Mouse (Mus musculus) heart, embryonic 11.5 days (tissue): ENCODE measurements around the gene Recql5. TPM values are rescaled to one million over a fixed set of nuclear protein-coding genes. Genes with fewer than 3 reads are reported as not detected.

ENCODE experiments used
- ATAC-seq: fragments of 200-750 bp; cut with Nextera tagmentation; replicated peaks from 2 replicates; pipeline ENCODE4 v1.8.0; 2017; ENCODE audit warnings: moderate library complexity; ENCODE audit not compliant: insufficient number of reproducible peaks, low FRiP score, low TSS enrichment
- H3K27ac ChIP-seq: fragments of 300-500 bp; sonication (generic); 2 replicates; pipeline ENCODE4 v1.5.1; 2014; ENCODE audit warnings: mild to moderate bottlenecking, low read depth, low read length
- H3K27me3 ChIP-seq: fragments of 300-500 bp; sonication (generic); 2 replicates; pipeline ENCODE4 v1.6.1; 2014; ENCODE audit warnings: mild to moderate bottlenecking, low read length, mixed read lengths; ENCODE audit not compliant: control insufficient read depth, insufficient read depth
- H3K36me3 ChIP-seq: fragments of 300-500 bp; sonication (generic); 2 replicates; pipeline ENCODE4 v1.6.1; 2014; ENCODE audit warnings: mild to moderate bottlenecking, low read length, moderate library complexity, mixed read lengths; ENCODE audit not compliant: control insufficient read depth, insufficient read depth
- H3K4me1 ChIP-seq: fragments of 300-500 bp; sonication (generic); 2 replicates; pipeline ENCODE4 v1.6.1; 2014; ENCODE audit warnings: low read length; ENCODE audit not compliant: control insufficient read depth, insufficient read depth
- H3K4me2 ChIP-seq: fragments of 300-500 bp; sonication (generic); 2 replicates; pipeline ENCODE4 v1.6.1; 2014; ENCODE audit warnings: mild to moderate bottlenecking, moderate library complexity
- H3K4me3 ChIP-seq: fragments of 300-500 bp; sonication (generic); 2 replicates; pipeline ENCODE4 v1.5.1; 2014; ENCODE audit warnings: low read depth, low read length
- H3K9ac ChIP-seq: fragments of 300-500 bp; sonication (generic); 2 replicates; pipeline ENCODE4 v1.6.1; 2014; ENCODE audit warnings: mild to moderate bottlenecking, low read depth, low read length, moderate library complexity
- H3K9me3 ChIP-seq: fragments of 300-500 bp; sonication (generic); replicated peaks from 2 replicates; pipeline ENCODE4 v1.6.1; 2016; ENCODE audit warnings: low read length; ENCODE audit not compliant: control insufficient read depth
- WGBS: fragments of 180-500 bp; shearing (Covaris S2); extraction: QIAGEN DNeasy Blood & Tissue Kit; methylation state at CpG from one replicate; pipeline ENCODE4 v1.1.7; 2014; ENCODE audit not compliant: insufficient replicate concordance; 5-methylcytosine and 5-hydroxymethylcytosine counted together
- polyA plus RNA-seq: library from polyadenylated mRNA; unstranded; fragments of >200 nt; fragmentation: Nextera tagmentation; extraction: Ambion mirVana; gene quantifications from 2 replicates; pipeline ENCODE4 v1.2.1, GENCODE M21; 2014

The Recql5 gene
- polyA plus RNA-seq, 1 experiment from 2014 or later = 12.3 TPM

DNA sequence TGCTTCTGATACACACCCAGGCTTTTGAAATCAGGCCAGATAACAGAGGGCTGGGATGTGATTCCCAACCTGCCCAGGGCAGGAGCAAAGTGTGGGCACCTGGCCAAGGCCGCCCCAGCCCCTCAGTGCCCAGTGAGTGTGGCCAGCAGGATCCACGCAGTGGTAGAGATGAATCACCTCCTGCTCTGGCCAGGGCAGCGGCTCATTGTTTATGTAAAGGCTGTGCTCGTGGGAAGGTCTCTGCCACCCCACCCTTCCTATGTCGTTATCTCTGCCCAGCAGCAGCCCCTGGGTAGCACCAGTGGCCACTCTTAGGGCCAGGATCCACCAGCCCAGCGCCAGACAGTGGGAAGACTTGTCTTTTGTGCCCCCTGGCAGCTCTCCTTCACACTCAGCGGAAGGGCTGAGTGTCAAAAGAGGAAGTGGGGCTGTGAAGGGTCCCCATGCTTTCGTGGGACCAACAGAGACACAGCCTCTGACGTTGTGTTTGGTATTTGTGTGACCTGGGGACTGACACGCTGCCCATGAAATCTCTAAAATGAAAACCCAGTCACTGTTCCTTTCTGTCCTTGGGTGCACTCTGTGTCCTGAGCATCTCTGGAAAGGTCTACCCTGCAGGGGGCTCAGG lies 31.8 kb upstream of the Recql5 start:
- Histone ChIP-seq H3K4me1 (peaks cover 12% of the 10 kb centered on the region), H3K36me3 (peaks cover 48% of the 10 kb centered on the region), H3K4me3 (no peak overlapping the region), H3K27me3 (no peaks in the 10 kb centered on the region), H3K9me3 (no peaks in the 10 kb centered on the region), H3K4me2 (no peak overlapping the region), H3K27ac (peak overlapping the region; percentile 59; the same call in 1 of the 2 replicates), H3K9ac (0 out of 2 replicates have a peak overlapping the region, but pooled peaks have one; percentile 10)
- 70% methylated on average over 10 of the region's 10 CpGs for WGBS
- ATAC-seq = peak; percentile 47

- Histone ChIP-seq H3K27ac (no peak overlapping the region), H3K9ac (no peak overlapping the region), H3K36me3 (peaks cover 50% of the 10 kb centered on the region), H3K9me3 (no peaks in the 10 kb centered on the region), H3K4me2 (no peak overlapping the region), H3K4me3 (no peak overlapping the region), H3K27me3 (no peaks in the 10 kb centered on the region), H3K4me1 (peaks cover 8% of the 10 kb centered on the region)
- WGBS = 85% methylated on average over 9 of the region's 9 CpGs
- no peak for ATAC-seq
Observed at GRCm38 (mm10) chr11:115962651-115963412, 29.6 kb upstream of the Recql5 start.

- Histone ChIP-seq H3K9me3 (no peaks in the 10 kb centered on the region), H3K4me3 (no peak overlapping the region), H3K27ac (no peak overlapping the region), H3K9ac (no peak overlapping the region), H3K27me3 (no peaks in the 10 kb centered on the region), H3K4me2 (no peak overlapping the region), H3K4me1 (no peaks in the 10 kb centered on the region), H3K36me3 (peaks cover 34% of the 10 kb centered on the region)
- WGBS = 93% methylated on average over 9 of the region's 9 CpGs
- no peak for ATAC-seq
Observed at GRCm38 (mm10) chr11:115959018-115959417, 25.7 kb upstream of the Recql5 start.

- Histone ChIP-seq H3K27me3 (no peaks in the 10 kb centered on the region), H3K4me3 (no peak overlapping the region), H3K9me3 (no peaks in the 10 kb centered on the region), H3K4me2 (no peak overlapping the region), H3K36me3 (peaks cover 34% of the 10 kb centered on the region), H3K4me1 (no peaks in the 10 kb centered on the region), H3K9ac (no peak overlapping the region), H3K27ac (no peak overlapping the region)
- WGBS = 80% methylated on average over 7 of the region's 7 CpGs
- ATAC-seq = no peak
Observed at GRCm38 (mm10) chr11:115957971-115958370, 24.7 kb upstream of the Recql5 start.

- ATAC-seq = no peak
- Histone ChIP-seq H3K9ac (no peak overlapping the region), H3K4me2 (no peak overlapping the region), H3K27ac (0 out of 2 replicates have a peak overlapping the region, but pooled peaks have one; percentile 7), H3K4me3 (no peak overlapping the region), H3K9me3 (no peaks in the 10 kb centered on the region), H3K4me1 (no peaks in the 10 kb centered on the region), H3K27me3 (no peaks in the 10 kb centered on the region), H3K36me3 (peaks cover 27% of the 10 kb centered on the region)
- 70% methylated on average over 4 of the region's 4 CpGs for WGBS
Observed at GRCm38 (mm10) chr11:115956453-115956852, 23.2 kb upstream of the Recql5 start.

DNA sequence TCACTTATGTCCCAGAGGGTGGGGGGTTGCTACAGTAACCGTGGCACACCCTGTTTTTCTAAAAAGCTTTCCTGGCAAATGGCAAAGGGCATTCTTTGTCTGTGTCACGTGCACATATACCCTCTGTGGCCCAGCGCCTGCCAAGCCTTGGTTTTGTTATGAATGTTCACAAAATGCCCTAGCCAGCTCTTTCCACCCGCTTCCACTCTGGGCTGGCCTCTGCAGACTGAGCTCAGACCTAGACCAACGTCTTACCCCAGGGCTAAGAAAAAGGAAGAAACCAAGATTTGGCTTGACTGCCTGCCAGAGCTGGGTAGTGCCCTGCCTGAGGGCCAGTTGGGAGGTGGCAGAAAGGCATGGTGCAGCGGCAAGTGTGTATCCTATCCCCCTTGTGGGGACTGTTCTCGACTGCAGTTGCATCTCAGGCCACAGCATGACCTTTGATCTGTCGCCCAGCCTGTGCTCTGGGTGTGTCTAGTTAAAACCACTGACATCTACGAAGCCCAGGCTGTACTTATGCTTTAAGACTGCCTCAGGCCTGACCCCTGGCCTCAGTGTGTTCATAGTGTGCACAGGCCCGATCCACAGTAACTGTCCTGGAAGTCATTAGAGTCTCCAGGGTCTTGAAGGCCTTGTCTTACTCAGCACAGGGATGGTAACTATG lies 22.1 kb upstream of the Recql5 start:
- Histone ChIP-seq H3K9ac (0 out of 2 replicates have a peak overlapping the region, but pooled peaks have one; percentile 2), H3K36me3 (peaks cover 26% of the 10 kb centered on the region), H3K4me3 (no peak overlapping the region), H3K9me3 (no peaks in the 10 kb centered on the region), H3K27me3 (no peaks in the 10 kb centered on the region), H3K4me1 (no peaks in the 10 kb centered on the region), H3K4me2 (no peak overlapping the region), H3K27ac (no peak overlapping the region)
- no peak for ATAC-seq
- 78% methylated on average over 10 of the region's 10 CpGs for WGBS

- H3K4me3 ChIP-seq = no peak overlapping the region
- H3K9me3 ChIP-seq = no peaks in the 10 kb centered on the region
- no peak overlapping the region for H3K27ac ChIP-seq
- H3K27me3 ChIP-seq = no peaks in the 10 kb centered on the region
- no peak overlapping the region for H3K4me2 ChIP-seq
- peaks cover 27% of the 10 kb centered on the region for H3K36me3 ChIP-seq
- H3K4me1 ChIP-seq = no peaks in the 10 kb centered on the region
- no peak overlapping the region for H3K9ac ChIP-seq
- 79% methylated on average over 5 of the region's 5 CpGs for WGBS
- ATAC-seq = 0 out of 2 replicates have a peak, but pooled peaks have one; percentile 14
Observed at GRCm38 (mm10) chr11:115954712-115955111, 21.4 kb upstream of the Recql5 start.

DNA sequence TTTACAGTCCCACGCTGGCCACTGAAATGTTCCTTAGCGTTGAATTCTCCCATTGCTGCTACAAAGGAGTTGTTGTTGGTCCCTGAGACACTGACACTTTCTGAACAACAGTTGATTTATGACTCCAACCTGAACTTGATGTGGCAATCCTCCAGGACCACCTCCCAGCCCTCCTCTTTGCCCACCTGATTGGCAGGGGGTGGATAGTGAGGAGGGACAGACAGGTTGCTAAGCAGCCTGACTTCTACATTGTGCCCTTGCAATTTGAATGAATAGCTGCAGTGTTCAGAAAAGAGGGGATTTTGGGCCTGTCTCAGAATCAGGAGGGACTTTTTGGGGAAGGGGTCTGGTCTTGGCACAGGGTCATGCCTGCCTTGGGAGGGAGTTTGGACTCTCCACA lies 17.4 kb upstream of the Recql5 start:
- Histone ChIP-seq H3K9me3 (no peaks in the 10 kb centered on the region), H3K36me3 (peaks cover 40% of the 10 kb centered on the region), H3K4me2 (no peak overlapping the region), H3K4me3 (no peak overlapping the region), H3K27ac (no peak overlapping the region), H3K27me3 (no peaks in the 10 kb centered on the region), H3K9ac (no peak overlapping the region), H3K4me1 (no peaks in the 10 kb centered on the region)
- 89% methylated on average over 2 of the region's 2 CpGs for WGBS
- ATAC-seq = no peak
